Mouse (Mus musculus) heart, postnatal 25 days (tissue): Measurements from ENCODE around the gene Atxn7l3. TPM values are rescaled to one million over a fixed set of nuclear protein-coding genes. Genes with fewer than 3 reads are reported as not detected.

Experiments used
- DNase-seq: peaks from one replicate; pipeline ENCODE4 v3.0.0; 2022; ENCODE audit warnings: low spot score
- intact Hi-C: fragments of 180-260 bp; cut with DNase I; formaldehyde crosslinking; loops from one replicate; pipeline ENCODE4 v1.15.1; 2025
- total RNA-seq, 2 experiments: library from RNA; stranded (reverse); gene quantifications; 2 replicates each; pipeline ENCODE4 v1.2.3; 2021

Atxn7l3 gene
- total RNA-seq: 10 to 100 TPM; 21.1 to 21.7 TPM

DNA sequence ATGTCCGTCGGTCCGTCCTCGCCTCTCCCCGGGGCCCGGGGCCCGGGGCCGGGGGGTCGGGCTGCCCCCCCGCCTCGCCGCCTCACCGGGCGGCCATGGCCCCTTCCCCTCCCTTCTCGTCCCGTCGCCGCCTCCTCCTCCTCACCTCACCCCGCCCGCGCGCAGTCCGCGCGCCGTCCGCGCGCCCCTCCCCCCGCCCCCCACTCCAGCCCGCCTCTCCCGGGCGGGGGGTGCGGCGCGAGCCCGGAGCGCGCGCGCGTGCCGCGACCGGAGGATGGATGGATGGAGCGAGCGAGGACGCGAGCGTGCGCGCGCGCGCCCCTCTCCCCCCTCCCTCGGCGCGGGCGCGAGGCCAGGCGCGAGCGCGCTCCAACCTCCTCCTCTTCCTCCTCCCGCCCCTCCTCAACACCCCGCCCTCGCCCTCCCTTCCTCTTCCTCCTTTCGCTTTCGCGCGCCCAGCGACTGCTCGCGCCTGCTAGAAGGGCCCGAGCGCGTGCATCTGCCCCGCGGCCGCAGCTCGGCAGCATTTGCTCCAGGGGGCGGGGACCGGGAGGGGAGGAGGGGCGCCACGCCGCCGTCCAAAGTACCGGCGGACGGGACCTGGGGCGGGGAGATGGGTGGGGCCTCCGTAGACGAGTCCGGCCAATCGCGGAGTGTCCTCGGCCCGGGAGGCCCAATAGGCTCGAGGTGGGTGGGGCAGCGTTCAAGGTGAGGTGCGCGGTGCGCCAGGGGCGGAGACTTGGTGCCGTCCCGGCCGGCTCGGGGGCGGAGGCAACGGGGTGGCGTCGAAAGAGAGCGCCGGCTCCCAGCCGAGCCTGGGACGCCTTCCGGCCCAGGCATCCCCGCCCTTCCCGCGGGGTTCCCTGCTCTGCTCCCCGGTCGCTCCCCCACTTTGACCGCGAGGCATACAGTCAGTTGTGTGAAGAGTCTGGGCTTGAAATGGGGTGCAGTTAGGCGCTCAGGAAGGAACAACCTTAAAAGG, at the start of gene Atxn7l3:
TSS of gene Atxn7l3 (minus strand) at position 141 of the 982 bp plus-strand sequence.
- DNase-seq: peak; percentile 98
- intact Hi-C loops: no loop called here

- intact Hi-C loops: no loop called here
- no peak for DNase-seq
Measured at GRCm38 (mm10) chr11:102344458-102344857, 48.0 kb upstream of the Atxn7l3 start.

GRCm38 (mm10) chr11:102342742-102343141, 46.3 kb upstream of the Atxn7l3 start:
- DNase-seq: no peak
- intact Hi-C loops: no loop called here

DNA sequence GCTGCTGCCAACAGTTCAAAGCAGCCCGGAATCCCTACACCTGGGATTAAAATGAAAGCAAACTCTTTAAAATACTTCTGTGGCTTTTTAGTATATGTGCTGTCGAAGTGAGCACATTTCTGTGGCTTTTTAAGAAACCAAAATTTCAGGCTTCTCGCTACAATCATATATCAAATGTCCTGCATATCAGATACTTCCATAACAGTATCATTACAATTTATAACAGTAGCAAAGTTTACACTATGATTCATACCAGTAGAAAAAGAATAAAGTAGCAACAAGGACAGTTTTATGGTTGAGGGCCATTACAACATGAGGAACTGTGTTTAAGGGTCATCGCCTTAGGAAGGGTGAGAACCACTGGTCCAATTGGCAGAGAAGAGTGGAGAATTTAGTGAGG, 44.7 kb upstream of the Atxn7l3 start:
- no peak for DNase-seq
- intact Hi-C loops: no loop called here

DNA sequence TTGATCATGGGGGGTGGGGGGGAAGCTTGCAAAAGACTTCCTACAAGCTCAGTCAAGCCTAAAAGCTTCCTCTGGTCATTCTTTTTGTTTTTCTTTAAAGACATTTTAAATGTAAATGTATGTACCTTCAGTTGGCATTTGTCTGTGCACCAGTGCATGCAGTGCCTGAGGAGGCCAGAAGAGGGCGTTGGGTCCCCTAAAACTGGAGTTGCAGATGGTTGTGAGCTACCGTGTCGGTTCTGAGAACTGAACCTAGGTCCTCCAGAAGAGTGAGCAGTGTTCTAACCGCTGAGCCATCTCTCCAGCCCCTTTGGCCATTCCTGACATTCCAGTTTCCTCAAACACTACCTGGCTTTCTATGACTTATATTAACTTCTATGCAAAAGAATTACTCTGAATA, 43.2 kb upstream of the Atxn7l3 start:
- intact Hi-C loops: loop anchor here (1.0 to 2.0 kb wide), 2 partner anchors 19 to 67 kb away; partner anchors contain the start of gene Slc25a39
- no peak for DNase-seq

- intact Hi-C loops: loop anchor here (1.0 to 2.0 kb wide), 2 partner anchors 19 to 68 kb away; partner anchors contain the start of gene Slc25a39
Measured at GRCm38 (mm10) chr11:102339195-102339594, 42.8 kb upstream of the Atxn7l3 start.

DNA sequence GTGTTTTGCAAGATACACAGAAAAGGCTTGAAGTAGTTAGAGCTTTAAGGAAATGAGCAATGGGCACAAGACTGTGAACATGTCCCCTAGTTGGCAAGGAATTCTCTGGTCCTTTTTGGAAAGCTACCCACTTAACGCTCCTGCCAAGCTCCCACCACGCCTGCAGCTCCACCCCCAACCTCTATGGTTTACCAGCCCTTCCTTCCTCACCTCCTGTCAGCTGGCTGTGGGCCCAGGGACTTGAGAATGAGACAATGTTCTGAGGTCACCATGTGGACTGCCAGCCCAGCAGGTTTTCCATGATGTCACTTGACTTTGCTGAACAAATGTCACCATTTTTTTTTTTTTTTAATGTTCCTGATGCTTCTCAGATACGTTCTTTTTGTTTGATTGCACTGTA, 42.1 kb upstream of the Atxn7l3 start:
- intact Hi-C loops: loop anchor here (2.0 kb wide), 1 partner anchor 68 kb away; the partner anchor contains the start of gene Slc25a39
- peak; percentile 81 for DNase-seq

More at GRCm38 (mm10) chr11:102339195-102339594, 42.8 kb upstream of the Atxn7l3 start:
- DNase-seq: no peak

GRCm38 (mm10) chr11:102337921-102338320, 41.5 kb upstream of the Atxn7l3 start:
- intact Hi-C loops: loop anchor here (2.0 kb wide), 1 partner anchor 69 kb away; the partner anchor contains the start of gene Slc25a39
- DNase-seq: no peak

DNA sequence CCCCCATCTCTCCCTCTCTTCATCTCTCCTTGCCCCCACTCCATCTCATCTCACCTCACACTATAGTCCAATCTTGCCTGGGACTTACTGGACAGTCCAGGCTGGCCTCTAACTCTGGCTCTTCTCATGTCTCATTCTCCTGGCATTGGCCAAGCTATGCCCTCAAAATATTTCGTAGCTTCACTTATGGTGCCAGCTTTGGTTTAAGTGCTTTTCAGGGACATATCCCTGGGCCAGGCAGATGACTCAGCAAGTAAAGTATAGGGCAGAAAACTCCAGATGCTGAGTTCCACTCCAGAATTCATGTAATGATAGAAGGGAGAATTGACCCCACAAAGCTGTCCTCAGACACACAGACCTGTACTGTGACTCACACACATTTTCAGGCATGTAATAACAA, 39.8 kb upstream of the Atxn7l3 start:
- no peak for DNase-seq
- intact Hi-C loops: no loop called here

DNA sequence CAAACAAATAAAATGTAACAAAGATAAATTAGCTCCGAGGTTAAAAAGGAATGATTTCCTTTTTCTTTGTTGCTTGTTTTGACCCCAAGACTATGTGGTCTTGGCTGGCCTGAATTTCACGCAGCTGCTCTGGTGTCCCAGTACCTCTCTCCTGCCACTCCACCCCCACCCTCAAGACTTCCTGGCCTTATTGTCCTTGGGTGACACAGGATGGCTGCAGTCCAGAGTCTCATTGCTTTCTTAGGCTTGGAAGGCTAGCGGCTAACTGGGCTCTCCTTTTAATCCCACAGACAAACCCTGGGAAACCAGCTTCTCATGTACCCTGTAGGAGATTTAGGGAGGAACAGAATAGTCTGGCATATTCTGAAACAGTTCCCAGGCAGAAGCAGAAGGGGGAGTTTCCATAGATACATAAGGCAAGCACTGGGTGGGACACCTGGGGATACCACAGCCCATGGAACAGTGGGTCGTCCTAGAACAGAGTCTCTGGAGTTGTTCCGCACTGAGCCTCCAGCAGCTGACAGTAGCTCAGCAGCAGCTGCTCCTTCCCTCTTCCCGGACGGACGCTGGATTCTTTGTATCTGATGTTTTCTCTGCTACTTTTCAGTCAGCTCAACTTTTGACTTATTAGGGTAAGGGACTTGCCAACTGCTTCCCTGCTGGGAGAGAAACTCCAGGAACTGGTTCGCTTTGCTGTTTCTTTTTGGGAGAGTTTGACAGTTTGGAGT, 38.7 kb upstream of the Atxn7l3 start:
- intact Hi-C loops: loop anchor here (2.0 kb wide), 1 partner anchor 14 kb away; no protein-coding TSS in a partner anchor
- peak; percentile 21 for DNase-seq

- intact Hi-C loops: loop anchor here (2.0 kb wide), 1 partner anchor 13 kb away; no protein-coding TSS in a partner anchor
- DNase-seq: no peak
Measured at GRCm38 (mm10) chr11:102334010-102334409, 37.6 kb upstream of the Atxn7l3 start.

- DNase-seq: no peak
- intact Hi-C loops: no loop called here
Measured at GRCm38 (mm10) chr11:102333061-102333460, 36.6 kb upstream of the Atxn7l3 start.

GRCm38 (mm10) chr11:102331806-102332205, 35.4 kb upstream of the Atxn7l3 start:
- intact Hi-C loops: no loop called here
- no peak for DNase-seq

GRCm38 (mm10) chr11:102330039-102330438, 33.6 kb upstream of the Atxn7l3 start:
- no peak for DNase-seq
- intact Hi-C loops: no loop called here

- no peak for DNase-seq
- intact Hi-C loops: no loop called here
Measured at GRCm38 (mm10) chr11:102329518-102329917, 33.1 kb upstream of the Atxn7l3 start.

DNA sequence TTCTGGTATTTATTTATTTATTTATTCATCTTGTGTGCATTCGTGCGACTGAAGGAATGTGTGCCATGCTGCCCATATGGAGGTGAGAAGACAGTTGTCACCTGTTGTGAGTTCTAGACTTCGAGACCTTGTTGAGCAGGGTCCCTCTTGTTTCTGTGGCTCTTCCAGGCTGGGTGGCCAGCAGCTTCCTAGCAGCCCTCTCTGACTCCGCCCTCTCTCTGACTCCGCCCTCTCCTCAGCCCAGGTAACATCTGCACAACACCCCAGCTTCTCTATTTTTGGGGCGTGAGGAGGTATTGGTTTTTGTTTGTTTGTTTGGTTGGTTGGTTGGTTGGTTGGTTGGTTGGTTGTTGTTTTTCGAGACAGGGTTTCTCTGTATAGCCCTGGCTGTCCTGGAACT, 31.4 kb upstream of the Atxn7l3 start:
- no peak for DNase-seq
- intact Hi-C loops: no loop called here

DNA sequence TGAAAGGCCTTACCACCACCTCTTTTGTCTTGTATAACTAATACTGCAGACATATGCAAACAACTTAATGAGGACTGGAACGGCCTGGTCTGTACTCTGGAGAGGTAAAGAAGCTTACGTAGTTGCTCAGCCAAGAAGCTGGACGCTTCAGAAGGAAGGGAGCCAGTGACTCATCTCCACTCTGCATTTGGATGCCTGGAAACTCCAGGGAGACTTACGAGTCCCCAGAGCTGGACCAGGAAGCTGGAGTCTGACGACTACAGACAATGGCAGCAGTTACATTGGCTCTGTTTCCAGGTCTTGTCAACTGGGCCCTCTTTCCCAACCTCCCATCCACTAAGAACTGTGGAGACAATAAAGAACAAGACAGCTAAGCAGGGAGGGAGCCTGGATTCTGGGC, 30.8 kb upstream of the Atxn7l3 start:
- no peak for DNase-seq
- intact Hi-C loops: no loop called here

DNA sequence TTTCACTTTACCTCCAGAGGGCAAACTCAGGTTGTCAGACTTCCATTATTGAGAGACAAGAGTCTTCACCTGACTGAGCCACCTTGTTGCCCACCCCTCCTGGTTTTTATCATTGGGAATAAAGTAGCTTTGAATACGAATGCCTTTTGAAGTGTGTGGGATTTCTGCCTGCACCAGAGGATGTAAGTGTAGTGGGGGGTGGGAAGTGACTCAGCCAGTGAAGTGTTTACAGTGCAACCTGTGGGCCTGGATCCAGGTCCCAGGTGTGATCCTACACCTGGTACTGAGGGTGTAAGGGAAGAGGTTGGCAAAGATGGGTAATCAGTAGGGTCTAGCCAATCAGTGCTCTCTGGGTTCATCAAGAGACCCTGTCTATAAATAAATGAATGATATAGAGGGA, 27.1 kb upstream of the Atxn7l3 start:
- no peak for DNase-seq
- intact Hi-C loops: no loop called here

- intact Hi-C loops: loop anchor here (2.0 kb wide), 1 partner anchor 13 kb away; no protein-coding TSS in a partner anchor
- DNase-seq: no peak
Measured at GRCm38 (mm10) chr11:102321931-102322330, 25.5 kb upstream of the Atxn7l3 start.

DNA sequence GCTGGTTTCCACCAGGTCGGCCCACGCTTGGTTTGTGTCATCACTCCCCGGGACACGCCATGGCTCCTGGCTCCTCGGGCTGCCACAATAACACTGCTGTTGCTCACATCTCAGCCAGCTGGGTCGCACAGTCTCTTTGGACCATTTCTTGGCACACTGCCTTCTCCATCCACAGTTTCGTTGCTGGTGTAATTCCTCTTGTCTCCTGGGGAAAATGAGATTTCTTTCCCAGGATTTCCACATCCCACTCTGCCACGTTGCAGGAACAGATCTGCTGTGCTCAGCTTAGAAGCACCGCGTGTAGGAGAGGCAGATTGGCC, 24.2 kb upstream of the Atxn7l3 start:
- DNase-seq: peak; percentile 80
- intact Hi-C loops: loop anchor here (2.0 kb wide), 1 partner anchor 14 kb away; no protein-coding TSS in a partner anchor
